Mouse (Mus musculus): ENCODE data around the gene Gk.

DNA sequence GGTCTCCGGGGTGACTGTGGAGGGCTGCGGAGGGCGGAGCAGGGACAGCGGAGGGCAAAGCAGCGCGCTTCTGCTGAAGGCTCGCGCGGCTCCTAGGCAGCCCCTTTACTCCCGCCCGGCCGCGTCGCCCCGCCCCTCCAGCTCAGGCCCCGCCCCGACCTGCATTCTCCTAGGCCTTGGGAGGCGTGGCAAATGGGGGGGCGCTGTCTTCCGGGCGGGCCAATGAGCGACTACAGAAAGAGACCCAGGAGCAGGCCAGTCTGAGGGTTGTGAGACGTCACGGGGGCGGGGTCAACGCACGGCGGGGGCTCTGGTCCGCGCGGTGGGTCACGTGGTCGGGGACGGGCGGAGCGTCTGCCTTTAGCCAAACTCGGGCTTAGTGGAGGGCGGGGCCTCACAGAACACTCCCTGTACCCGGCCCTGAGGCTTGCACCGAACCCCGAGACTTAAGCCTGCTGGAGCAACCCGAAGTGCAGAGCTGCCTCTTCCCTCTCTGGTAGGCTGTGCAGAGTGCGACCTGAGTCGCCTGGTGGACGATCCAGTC, at the start of gene Gk:
- TF ChIP-seq CTCF (IDR thresholded peaks at IDR 0.05; ENCODE audit: low read depth) (no peak), EP300 (IDR thresholded peaks at IDR 0.05; ENCODE audit: low read depth) (no peak)

Data from heart, postnatal 0 days (tissue).